Mouse (Mus musculus) heart, postnatal 0 days (tissue): Measurements from ENCODE around the gene Kif18b. TPM values are rescaled to one million over a fixed set of nuclear protein-coding genes. Genes with fewer than 3 reads are reported as not detected.

Source experiments
- ATAC-seq: fragments of 200-750 bp; cut with Nextera tagmentation; 2 replicates; pipeline ENCODE4 v1.8.0; 2017; ENCODE audit warnings: low read depth, moderate number of reproducible peaks, moderate library complexity; ENCODE audit not compliant: insufficient read depth
- DNase-seq: peaks from one replicate; pipeline ENCODE4 v3.0.0-alpha.2; 2016; ENCODE audit warnings: low spot score
- H3K27ac ChIP-seq: fragments of 300-500 bp; sonication (generic); 2 replicates; pipeline ENCODE4 v1.5.1; 2014; ENCODE audit warnings: low read depth, mild to moderate bottlenecking
- H3K27me3 ChIP-seq: fragments of 300-500 bp; sonication (generic); 2 replicates; pipeline ENCODE4 v1.6.1; 2014; ENCODE audit warnings: low read length, mixed read lengths; ENCODE audit not compliant: control insufficient read depth, insufficient read depth
- H3K36me3 ChIP-seq: fragments of 300-500 bp; sonication (generic); replicated peaks from 2 replicates; pipeline ENCODE4 v1.6.1; 2014; ENCODE audit warnings: low read length, mixed read lengths; ENCODE audit not compliant: control insufficient read depth, insufficient read depth
- H3K4me1 ChIP-seq: fragments of 300-500 bp; sonication (generic); 2 replicates; pipeline ENCODE4 v1.6.1; 2014; ENCODE audit warnings: antibody characterized with exemption; ENCODE audit not compliant: control insufficient read depth, insufficient read depth
- H3K4me2 ChIP-seq: fragments of 300-500 bp; sonication (generic); 2 replicates; pipeline ENCODE4 v1.6.1; 2014; ENCODE audit warnings: low read depth, mild to moderate bottlenecking, low read length, moderate library complexity
- H3K4me3 ChIP-seq: fragments of 300-500 bp; sonication (generic); 2 replicates; pipeline ENCODE4 v1.5.1; 2014; ENCODE audit warnings: low read depth, low read length
- H3K9ac ChIP-seq: fragments of 300-500 bp; sonication (generic); replicated peaks from 2 replicates; pipeline ENCODE4 v1.6.1; 2014; ENCODE audit warnings: low read depth, low read length, mixed read lengths
- H3K9me3 ChIP-seq: fragments of 300-500 bp; sonication (generic); replicated peaks from 2 replicates; pipeline ENCODE4 v1.6.1; 2016; ENCODE audit warnings: low read length; ENCODE audit not compliant: control insufficient read depth
- CTCF ChIP-seq: IDR thresholded peaks from 2 replicates; pipeline ENCODE4 v1.5.1; 2016; ENCODE audit warnings: antibody characterized with exemption, control low read depth, low read depth
- EP300 ChIP-seq: IDR thresholded peaks from 2 replicates; pipeline ENCODE4 v1.6.1; 2016; ENCODE audit warnings: antibody characterized with exemption, low read depth
- WGBS: fragments of 180-500 bp; shearing (Covaris S2); extraction: QIAGEN DNeasy Blood & Tissue Kit; methylation state at CpG from one replicate; pipeline ENCODE4 v1.1.7; 2014; 5-methylcytosine and 5-hydroxymethylcytosine counted together
- polyA plus RNA-seq: library from polyadenylated mRNA; unstranded; fragments of >200 nt; fragmentation: Nextera tagmentation; extraction: Ambion mirVana; gene quantifications from 2 replicates; pipeline ENCODE4 v1.2.1, GENCODE M21; 2015
- total RNA-seq: library from RNA; depleted of rRNA; stranded (reverse); fragments of >200 nt; gene quantifications from 2 replicates; pipeline ENCODE4 v1.2.3, GENCODE M21; 2014; ENCODE audit warnings: low replicate concordance; rRNA removed

The Kif18b gene
- total and polyA plus RNA-seq, 2 experiments from 2014 or later: 1.3 to 9.6 TPM

DNA sequence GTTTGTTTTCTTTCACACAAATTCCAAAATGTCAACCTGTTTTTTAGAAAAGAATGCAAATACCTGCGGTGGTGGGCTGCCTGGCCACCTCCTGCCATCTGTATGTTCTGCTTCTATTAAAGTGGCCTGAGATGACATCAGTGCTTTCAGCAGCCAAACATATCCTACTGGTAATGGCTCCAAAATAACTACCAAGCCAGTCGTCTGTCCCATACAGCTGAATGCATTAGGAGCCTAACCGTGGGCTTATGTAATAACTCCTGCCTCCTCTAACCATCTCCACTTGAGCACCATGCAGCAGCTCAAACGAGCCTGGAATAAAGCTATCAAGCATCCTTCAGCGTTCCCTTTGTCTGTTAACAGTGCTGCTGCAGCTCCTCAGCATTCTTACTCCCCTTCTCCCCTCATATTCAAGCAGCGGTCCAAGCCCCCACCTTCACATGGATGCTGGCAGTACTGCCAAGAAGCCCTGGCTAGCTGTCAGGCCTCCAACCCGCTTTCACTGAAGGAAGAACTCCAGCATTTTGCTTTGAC, 50.1 kb downstream of the Kif18b start:
- no peaks in the 10 kb centered on the region for H3K27me3 ChIP-seq
- peaks cover 52% of the 10 kb centered on the region for H3K36me3 ChIP-seq
- DNase-seq (no peak), ATAC-seq (no peak)
- H3K9ac ChIP-seq: no peak overlapping the region
- no peaks in the 10 kb centered on the region for H3K9me3 ChIP-seq
- H3K27ac ChIP-seq: no peak overlapping the region
- no peak for TF ChIP-seq CTCF
- TF ChIP-seq EP300: no peak
- 75% methylated on average over 7 of the region's 7 CpGs for WGBS
- H3K4me1 ChIP-seq: 0 out of 2 replicates have a peak, but pooled peaks cover under 1% of the 10 kb centered on the region
- H3K4me2 ChIP-seq: no peak overlapping the region
- H3K4me3 ChIP-seq: no peak overlapping the region

- DNase-seq (peak; percentile 71), ATAC-seq (no peak)
- Histone ChIP-seq H3K9me3 (no peaks in the 10 kb centered on the region), H3K4me3 (no peak overlapping the region), H3K27ac (no peak overlapping the region), H3K27me3 (no peaks in the 10 kb centered on the region), H3K36me3 (peaks cover 78% of the 10 kb centered on the region), H3K4me1 (no peaks in the 10 kb centered on the region), H3K4me2 (no peak overlapping the region), H3K9ac (no peak overlapping the region)
- 20% methylated on average over 4 of the region's 4 CpGs for WGBS
- TF ChIP-seq CTCF (peak; percentile 69), EP300 (no peak)
Observed at GRCm38 (mm10) chr11:102864272-102864671, 60.7 kb downstream of the Kif18b start.

- 86% methylated on average over 8 of the region's 8 CpGs for WGBS
- Histone ChIP-seq H3K4me2 (no peak overlapping the region), H3K27me3 (no peaks in the 10 kb centered on the region), H3K36me3 (peaks cover 78% of the 10 kb centered on the region), H3K4me3 (no peak overlapping the region), H3K9ac (no peak overlapping the region), H3K4me1 (no peaks in the 10 kb centered on the region), H3K27ac (no peak overlapping the region), H3K9me3 (no peaks in the 10 kb centered on the region)
- DNase-seq (no peak), ATAC-seq (no peak)
- no peak for TF ChIP-seq CTCF
- TF ChIP-seq EP300: no peak
Observed at GRCm38 (mm10) chr11:102859933-102860332, 65.0 kb downstream of the Kif18b start.

DNA sequence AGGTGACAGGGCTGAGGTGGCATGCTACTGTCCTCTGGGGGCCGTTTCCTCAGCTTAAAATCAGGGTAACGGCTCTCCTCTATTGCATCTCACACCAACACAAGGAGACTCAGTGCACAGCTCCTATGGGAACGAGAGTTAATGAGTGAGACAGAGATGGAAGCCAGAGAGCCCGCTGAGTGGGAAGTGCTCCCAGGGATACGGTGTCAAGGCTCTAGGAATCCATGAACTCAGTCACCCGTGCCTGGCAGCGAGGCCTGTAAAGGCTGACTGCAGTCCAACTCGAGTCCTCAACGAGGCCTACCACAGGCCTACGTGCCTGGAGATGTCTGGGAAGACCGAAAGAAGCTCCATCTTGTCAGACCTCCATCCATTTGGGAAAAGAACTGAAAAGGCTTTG, 66.0 kb downstream of the Kif18b start:
- no peaks in the 10 kb centered on the region for H3K27me3 ChIP-seq
- no peaks in the 10 kb centered on the region for H3K9me3 ChIP-seq
- peaks cover 82% of the 10 kb centered on the region for H3K36me3 ChIP-seq
- no peaks in the 10 kb centered on the region for H3K4me1 ChIP-seq
- no peak overlapping the region for H3K4me2 ChIP-seq
- no peak for ATAC-seq
- no peak overlapping the region for H3K9ac ChIP-seq
- H3K27ac ChIP-seq: no peak overlapping the region
- 90% methylated on average over 11 of the region's 11 CpGs for WGBS
- TF ChIP-seq CTCF (no peak), EP300 (no peak)
- no peak for DNase-seq
- no peak overlapping the region for H3K4me3 ChIP-seq

GRCm38 (mm10) chr11:102855941-102856340, 69.0 kb downstream of the Kif18b start:
- Histone ChIP-seq H3K9me3 (no peaks in the 10 kb centered on the region), H3K4me1 (no peaks in the 10 kb centered on the region), H3K9ac (no peak overlapping the region), H3K36me3 (peaks cover 81% of the 10 kb centered on the region), H3K4me2 (no peak overlapping the region), H3K4me3 (no peak overlapping the region), H3K27ac (no peak overlapping the region), H3K27me3 (no peaks in the 10 kb centered on the region)
- TF ChIP-seq CTCF: no peak
- TF ChIP-seq EP300: no peak
- no peak for DNase-seq
- 83% methylated on average over 6 of the region's 6 CpGs for WGBS
- ATAC-seq: no peak

Other genes with a start within 250 kb of the Kif18b start
- 14.2 and 20.8 TPM in 2 replicates for gene Ccdc43, start 227.3 kb downstream of the Kif18b start, total RNA-seq
- gene Ccdc43, start 227.3 kb downstream of the Kif18b start, polyA plus RNA-seq: 25.5 and 28.8 TPM in 2 replicates
- gene Adam11, start 163.7 kb downstream of the Kif18b start, total RNA-seq: 7.4 and 13.6 TPM in 2 replicates
- 3.2 and 3.4 TPM in 2 replicates for gene Adam11, start 163.7 kb downstream of the Kif18b start, polyA plus RNA-seq
- 19.2 and 29.4 TPM in 2 replicates for gene Gjc1, start 105.4 kb downstream of the Kif18b start, total RNA-seq
- 41.1 and 42.7 TPM in 2 replicates for gene Gjc1, start 105.4 kb downstream of the Kif18b start, polyA plus RNA-seq
- 4.6 and 38.7 TPM in 2 replicates for gene Higd1b, start 89.3 kb downstream of the Kif18b start, total RNA-seq
- 11.7 and 13.2 TPM in 2 replicates for gene Higd1b, start 89.3 kb downstream of the Kif18b start, polyA plus RNA-seq
- gene Eftud2, start 44.1 kb downstream of the Kif18b start, total RNA-seq: 36.6 and 42.6 TPM in 2 replicates
- 56.7 and 59.1 TPM in 2 replicates for gene Eftud2, start 44.1 kb downstream of the Kif18b start, polyA plus RNA-seq
- gene Ccdc103, start 43.9 kb downstream of the Kif18b start, total RNA-seq: not detected in 2 replicates
- 0.66 and 0.75 TPM in 2 replicates for gene Ccdc103, start 43.9 kb downstream of the Kif18b start, polyA plus RNA-seq
- gene Fam187a, start 40.0 kb downstream of the Kif18b start, total RNA-seq: not detected in 2 replicates
- not detected in 2 replicates for gene Fam187a, start 40.0 kb downstream of the Kif18b start, polyA plus RNA-seq
- 0.46 TPM in 1 of 2 replicates, not detected in the other for gene Gfap, start 24.2 kb downstream of the Kif18b start, total RNA-seq
- 0.04 and 0.10 TPM in 2 replicates for gene Gfap, start 24.2 kb downstream of the Kif18b start, polyA plus RNA-seq
- gene C1ql1, start 21.6 kb upstream of the Kif18b start, total RNA-seq: 1.1 TPM in 1 of 2 replicates, not detected in the other
- 0.10 TPM in 1 of 2 replicates, not detected in the other for gene C1ql1, start 21.6 kb upstream of the Kif18b start, polyA plus RNA-seq
- 47.6 and 63.6 TPM in 2 replicates for gene Nmt1, start 103.1 kb upstream of the Kif18b start, total RNA-seq
- 46.6 and 50.0 TPM in 2 replicates for gene Nmt1, start 103.1 kb upstream of the Kif18b start, polyA plus RNA-seq
- 53.5 and 64.0 TPM in 2 replicates for gene Dcakd, start 103.2 kb upstream of the Kif18b start, total RNA-seq
- gene Dcakd, start 103.2 kb upstream of the Kif18b start, polyA plus RNA-seq: 45.2 and 50.4 TPM in 2 replicates
- 27.0 and 38.9 TPM in 2 replicates for gene Plcd3, start 176.5 kb upstream of the Kif18b start, total RNA-seq
- 14.5 and 16.3 TPM in 2 replicates for gene Plcd3, start 176.5 kb upstream of the Kif18b start, polyA plus RNA-seq
- gene Acbd4, start 176.6 kb upstream of the Kif18b start, total RNA-seq: 16.3 and 20.0 TPM in 2 replicates
- gene Acbd4, start 176.6 kb upstream of the Kif18b start, polyA plus RNA-seq: 21.6 and 22.2 TPM in 2 replicates
- gene Hexim1, start 191.1 kb upstream of the Kif18b start, total RNA-seq: 9.0 and 11.0 TPM in 2 replicates
- gene Hexim1, start 191.1 kb upstream of the Kif18b start, polyA plus RNA-seq: 3.2 and 3.3 TPM in 2 replicates
- 1.6 and 1.7 TPM in 2 replicates for gene Hexim2, start 207.3 kb upstream of the Kif18b start, total RNA-seq
- 4.2 and 4.9 TPM in 2 replicates for gene Hexim2, start 207.3 kb upstream of the Kif18b start, polyA plus RNA-seq
- gene Fmnl1, start 246.0 kb upstream of the Kif18b start, total RNA-seq: 2.2 and 3.4 TPM in 2 replicates
- gene Fmnl1, start 246.0 kb upstream of the Kif18b start, polyA plus RNA-seq: 0.91 and 1.1 TPM in 2 replicates